Mouse (Mus musculus): ENCODE data around the gene 4933411K16Rik. TPM values are rescaled to one million over a fixed set of nuclear protein-coding genes. Genes with fewer than 3 reads are reported as not detected.

The 4933411K16Rik gene
- total and polyA plus RNA-seq, 2 experiments from 2014 or later, result not detected

- ATAC-seq (ENCODE audit: low FRiP score), result no peak
Measured at GRCm38 (mm10) chr19:42010436-42010835, 41.6 kb upstream of the 4933411K16Rik start.

DNA sequence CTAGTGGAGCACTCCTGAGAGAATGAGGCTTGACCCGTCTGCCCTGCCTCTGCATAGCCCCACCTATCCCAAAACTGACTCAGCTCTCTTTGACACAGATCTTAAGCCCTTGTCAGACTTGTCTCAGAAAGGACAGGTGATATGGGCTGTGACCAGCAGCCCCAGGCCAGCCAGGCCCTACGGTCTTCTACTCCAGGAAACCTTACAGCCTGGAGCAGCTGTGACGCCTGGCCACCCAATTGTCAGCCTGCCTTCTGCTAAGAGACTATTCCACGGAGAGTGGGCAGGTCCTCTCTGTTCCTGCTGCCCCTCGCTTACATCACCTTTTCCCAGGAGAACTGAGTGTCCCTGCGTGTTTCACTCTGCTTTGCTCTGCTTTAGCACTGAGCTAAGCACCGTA is 40.9 kb upstream of the 4933411K16Rik start:
- ATAC-seq (ENCODE audit: low FRiP score), result no peak
- WGBS, result 88% methylated on average over 7 of the region's 7 CpGs
- TF ChIP-seq CTCF (IDR thresholded peaks at IDR 0.05), result no peak
- no peak overlapping the region for H3K9ac ChIP-seq (replicated peaks; ENCODE audit: low read length, poor library complexity, severe bottlenecking)
- H3K4me2 ChIP-seq (ENCODE audit: low read depth, low read length, poor library complexity, severe bottlenecking), result no peak overlapping the region
- DNase-seq (ENCODE audit: low spot score), result no peak
- H3K4me1 ChIP-seq (ENCODE audit: insufficient read depth, low read length), result no peaks in the 10 kb centered on the region
- H3K27me3 ChIP-seq (ENCODE audit: insufficient read depth, low read length), result no peaks in the 10 kb centered on the region
- no peaks in the 10 kb centered on the region for H3K9me3 ChIP-seq (ENCODE audit: low read length)
- H3K27ac ChIP-seq (ENCODE audit: low read depth, low read length), result no peak overlapping the region
- no peaks in the 10 kb centered on the region for H3K36me3 ChIP-seq (ENCODE audit: insufficient read depth, low read length)
- no peak overlapping the region for H3K4me3 ChIP-seq (ENCODE audit: low read depth, low read length)

More at GRCm38 (mm10) chr19:42010436-42010835, 41.6 kb upstream of the 4933411K16Rik start:
- Histone ChIP-seq H3K4me2 (ENCODE audit: low read depth, low read length, poor library complexity, severe bottlenecking) (no peak overlapping the region), H3K27ac (ENCODE audit: low read depth, low read length) (no peak overlapping the region), H3K4me1 (ENCODE audit: insufficient read depth, low read length) (no peaks in the 10 kb centered on the region), H3K27me3 (ENCODE audit: insufficient read depth, low read length) (no peaks in the 10 kb centered on the region), H3K9ac (replicated peaks; ENCODE audit: low read length, poor library complexity, severe bottlenecking) (no peak overlapping the region), H3K4me3 (ENCODE audit: low read depth, low read length) (no peak overlapping the region), H3K36me3 (ENCODE audit: insufficient read depth, low read length) (no peaks in the 10 kb centered on the region), H3K9me3 (ENCODE audit: low read length) (no peaks in the 10 kb centered on the region)
- DNase-seq (ENCODE audit: low spot score), result no peak
- WGBS, result 47% methylated on average over 4 of the region's 4 CpGs
- no peak for TF ChIP-seq CTCF (IDR thresholded peaks at IDR 0.05)

GRCm38 (mm10) chr19:42014231-42014825 is 37.7 kb upstream of the 4933411K16Rik start:
- no peak for TF ChIP-seq CTCF (IDR thresholded peaks at IDR 0.05)
- Histone ChIP-seq H3K27me3 (ENCODE audit: insufficient read depth, low read length) (no peaks in the 10 kb centered on the region), H3K4me3 (ENCODE audit: low read depth, low read length) (no peak overlapping the region), H3K9ac (replicated peaks; ENCODE audit: low read length, poor library complexity, severe bottlenecking) (no peak overlapping the region), H3K36me3 (ENCODE audit: insufficient read depth, low read length) (no peaks in the 10 kb centered on the region), H3K4me2 (ENCODE audit: low read depth, low read length, poor library complexity, severe bottlenecking) (no peak overlapping the region), H3K27ac (ENCODE audit: low read depth, low read length) (no peak overlapping the region), H3K9me3 (ENCODE audit: low read length) (no peaks in the 10 kb centered on the region), H3K4me1 (ENCODE audit: insufficient read depth, low read length) (no peaks in the 10 kb centered on the region)
- ATAC-seq (ENCODE audit: low FRiP score), result no peak
- no peak for DNase-seq (ENCODE audit: low spot score)
- WGBS, result 87% methylated on average over 3 of the region's 3 CpGs

DNA sequence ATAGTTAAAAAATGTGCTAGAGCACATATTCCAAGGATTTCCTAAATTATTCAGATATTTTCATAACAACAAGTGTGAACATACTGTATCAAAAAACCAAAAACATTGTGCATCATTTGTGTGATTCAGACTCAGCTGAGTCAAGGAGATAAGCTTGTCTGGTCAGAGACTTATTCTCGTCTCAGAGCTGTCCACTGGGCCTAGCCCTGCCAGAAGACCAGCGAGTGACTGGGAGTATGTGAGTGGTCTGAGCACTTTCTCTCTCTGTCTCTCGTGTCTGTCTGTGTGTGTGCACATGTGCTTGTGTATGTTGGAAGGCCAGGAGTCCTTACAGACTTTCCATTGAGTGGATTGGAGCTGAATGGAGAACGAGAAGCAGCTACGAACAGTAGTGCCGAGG is 37.0 kb upstream of the 4933411K16Rik start:
- no peaks in the 10 kb centered on the region for H3K27me3 ChIP-seq (ENCODE audit: insufficient read depth, low read length)
- no peak overlapping the region for H3K4me3 ChIP-seq (ENCODE audit: low read depth, low read length)
- no peaks in the 10 kb centered on the region for H3K9me3 ChIP-seq (ENCODE audit: low read length)
- H3K36me3 ChIP-seq (ENCODE audit: insufficient read depth, low read length), result no peaks in the 10 kb centered on the region
- DNase-seq (ENCODE audit: low spot score) (no peak), ATAC-seq (ENCODE audit: low FRiP score) (no peak)
- no peaks in the 10 kb centered on the region for H3K4me1 ChIP-seq (ENCODE audit: insufficient read depth, low read length)
- no peak for TF ChIP-seq CTCF (IDR thresholded peaks at IDR 0.05)
- H3K27ac ChIP-seq (ENCODE audit: low read depth, low read length), result no peak overlapping the region
- H3K4me2 ChIP-seq (ENCODE audit: low read depth, low read length, poor library complexity, severe bottlenecking), result no peak overlapping the region
- H3K9ac ChIP-seq (replicated peaks; ENCODE audit: low read length, poor library complexity, severe bottlenecking), result no peak overlapping the region
- 80% methylated on average over 6 of the region's 6 CpGs for WGBS

GRCm38 (mm10) chr19:42016251-42016650 is 35.8 kb upstream of the 4933411K16Rik start:
- H3K4me1 ChIP-seq (ENCODE audit: insufficient read depth, low read length), result no peaks in the 10 kb centered on the region
- 66% methylated on average over 4 of the region's 4 CpGs for WGBS
- no peak overlapping the region for H3K4me2 ChIP-seq (ENCODE audit: low read depth, low read length, poor library complexity, severe bottlenecking)
- H3K27me3 ChIP-seq (ENCODE audit: insufficient read depth, low read length), result no peaks in the 10 kb centered on the region
- no peak overlapping the region for H3K9ac ChIP-seq (replicated peaks; ENCODE audit: low read length, poor library complexity, severe bottlenecking)
- H3K4me3 ChIP-seq (ENCODE audit: low read depth, low read length), result no peak overlapping the region
- H3K9me3 ChIP-seq (ENCODE audit: low read length), result no peaks in the 10 kb centered on the region
- no peaks in the 10 kb centered on the region for H3K36me3 ChIP-seq (ENCODE audit: insufficient read depth, low read length)
- ATAC-seq (ENCODE audit: low FRiP score) (no peak), DNase-seq (ENCODE audit: low spot score) (no peak)
- TF ChIP-seq CTCF (IDR thresholded peaks at IDR 0.05), result no peak
- no peak overlapping the region for H3K27ac ChIP-seq (ENCODE audit: low read depth, low read length)

GRCm38 (mm10) chr19:42016840-42017239 is 35.2 kb upstream of the 4933411K16Rik start:
- H3K9ac ChIP-seq (replicated peaks; ENCODE audit: low read length, poor library complexity, severe bottlenecking), result no peak overlapping the region
- no peaks in the 10 kb centered on the region for H3K27me3 ChIP-seq (ENCODE audit: insufficient read depth, low read length)
- ATAC-seq (ENCODE audit: low FRiP score), result no peak
- TF ChIP-seq CTCF (IDR thresholded peaks at IDR 0.05), result no peak
- H3K27ac ChIP-seq (ENCODE audit: low read depth, low read length), result no peak overlapping the region
- H3K9me3 ChIP-seq (ENCODE audit: low read length), result no peaks in the 10 kb centered on the region
- DNase-seq (ENCODE audit: low spot score), result no peak
- no peaks in the 10 kb centered on the region for H3K4me1 ChIP-seq (ENCODE audit: insufficient read depth, low read length)
- 51% methylated on average over 5 of the region's 5 CpGs for WGBS
- no peak overlapping the region for H3K4me2 ChIP-seq (ENCODE audit: low read depth, low read length, poor library complexity, severe bottlenecking)
- no peaks in the 10 kb centered on the region for H3K36me3 ChIP-seq (ENCODE audit: insufficient read depth, low read length)
- no peak overlapping the region for H3K4me3 ChIP-seq (ENCODE audit: low read depth, low read length)

Measured in midbrain, postnatal 0 days (tissue).